Mouse (Mus musculus) hematopoietic multipotent progenitor cell, adult 10-12 weeks (in vitro differentiated cells): ENCODE measurements around the gene Cenpu. TPM values are rescaled to one million over a fixed set of nuclear protein-coding genes. Genes with fewer than 3 reads are reported as not detected.

Experiments
- polyA plus RNA-seq: library from polyadenylated mRNA; stranded (reverse); fragments of >175 nt; gene quantifications from 2 replicates; pipeline ENCODE4 v1.2.3, GENCODE M21; 2012; ENCODE audit warnings: low replicate concordance

The Cenpu gene
- 1.4 and 2.7 TPM in 2 replicates for polyA plus RNA-seq

DNA sequence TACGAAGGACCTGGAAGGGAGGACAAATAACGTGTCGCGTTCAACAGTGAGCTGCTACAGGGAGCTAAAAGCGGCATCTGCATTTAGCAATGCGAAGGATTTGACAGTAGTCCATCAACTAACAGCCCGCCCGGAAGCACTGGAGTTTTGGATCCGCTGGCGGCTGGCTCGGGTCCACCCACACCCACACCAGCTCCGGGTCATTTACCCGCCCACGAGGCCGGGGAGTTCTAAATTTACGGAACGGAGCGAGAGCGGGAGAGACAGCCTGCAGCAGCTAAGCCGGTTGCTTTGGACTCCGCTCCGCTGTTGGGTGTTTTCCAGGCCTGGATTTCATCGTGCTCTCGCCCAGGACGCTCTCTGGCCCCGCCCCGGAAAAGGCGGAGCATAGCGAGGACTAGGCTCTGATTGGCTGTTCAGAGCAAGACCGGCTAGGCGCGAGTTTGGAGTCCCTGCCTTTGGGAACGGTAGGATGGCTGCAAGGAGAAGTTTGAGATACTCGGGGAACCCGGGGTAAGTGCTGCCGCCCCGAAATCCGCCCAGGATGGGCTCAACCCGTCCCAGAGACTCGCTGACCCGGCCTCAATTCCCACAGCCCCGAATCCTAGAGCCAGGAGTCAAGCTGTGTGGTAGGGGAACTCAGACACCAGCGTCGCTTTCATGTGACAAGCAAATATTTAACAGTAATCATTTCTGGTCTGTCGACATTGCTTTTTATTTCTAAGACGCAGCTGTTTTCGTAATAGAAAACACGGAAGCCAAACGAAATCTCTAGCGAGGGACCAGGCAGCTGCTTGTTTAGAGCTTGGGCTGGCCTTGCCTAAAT is at the start of gene Cenpu:
TSS of gene Cenpu (plus strand) at position 414 of the 826 bp plus-strand sequence.

DNA sequence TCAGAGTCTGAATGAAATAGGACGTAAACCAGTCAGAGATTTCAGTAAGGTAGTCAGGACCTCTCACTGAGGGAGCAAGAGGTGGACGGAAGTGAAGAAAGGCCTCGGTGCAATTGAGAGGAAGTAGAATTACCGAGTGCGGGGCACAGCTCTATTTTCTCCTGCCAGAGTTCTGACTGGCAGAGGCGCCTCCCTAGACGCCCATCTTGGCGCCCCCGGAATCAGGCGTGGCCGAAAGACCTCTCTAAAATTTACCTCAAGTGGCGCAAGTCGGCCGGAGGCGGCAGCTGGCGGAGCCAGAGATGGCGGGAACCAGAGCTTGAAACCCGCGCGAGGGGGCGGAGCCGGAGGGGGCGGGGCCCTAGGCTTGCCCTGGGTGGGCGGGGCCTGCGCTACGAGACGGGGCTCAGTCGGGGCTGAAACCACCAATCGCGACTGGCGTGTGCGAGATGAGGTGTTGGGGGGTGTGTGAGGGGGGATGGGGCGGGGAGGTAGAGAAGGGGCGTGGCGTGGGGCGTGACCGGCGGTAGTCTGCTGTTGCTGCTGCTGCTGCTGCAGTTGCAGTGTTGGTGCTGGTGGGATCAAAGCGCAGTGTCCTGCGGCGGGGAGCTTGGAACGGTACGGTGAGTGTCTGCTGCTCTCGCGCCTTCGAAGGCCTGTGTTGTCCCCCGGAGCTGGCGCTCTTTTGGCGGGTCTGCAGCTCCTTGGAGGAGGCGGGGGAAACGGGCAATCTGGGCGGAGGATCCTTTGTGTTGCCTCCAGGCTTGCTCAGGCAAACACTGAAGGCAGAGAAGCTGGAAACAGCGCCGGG is 65.3 kb downstream of the Cenpu start, which contains the start of the genes Primpol and Casp3:
TSS of gene Primpol (minus strand) at position 334 of the 811 bp plus-strand sequence.
TSS of gene Casp3 (plus strand) at position 413 of the 811 bp plus-strand sequence.

Other genes with a start within 250 kb of the Cenpu start
- 5.5 and 13.4 TPM in 2 replicates for gene Acsl1, start 81.0 kb upstream of the Cenpu start, polyA plus RNA-seq
- 0.43 and 1.6 TPM in 2 replicates for gene Primpol, start 65.2 kb downstream of the Cenpu start, polyA plus RNA-seq
- 1.5 and 8.6 TPM in 2 replicates for gene Casp3, start 65.3 kb downstream of the Cenpu start, polyA plus RNA-seq
- 34.2 and 85.6 TPM in 2 replicates for gene Irf2, start 187.7 kb downstream of the Cenpu start, polyA plus RNA-seq